Mouse (Mus musculus) erythroid progenitor cell, adult 5-6 weeks (primary cell): ENCODE measurements around the gene Susd5. TPM values are rescaled to one million over a fixed set of nuclear protein-coding genes. Genes with fewer than 3 reads are reported as not detected.

Experiments
- total RNA-seq, 2 experiments: library from RNA; stranded (forward) in 1 of 2; stranded (reverse) in 1 of 2; fragments of 150-400 nt in 1 of 2; fragments of 186-747, 209-891 nt in 1 of 2; gene quantifications; 2 replicates each; pipeline versions ENCODE4 v1.2.3 to v1.2.4; 2015 to 2017; ENCODE audit warnings: low replicate concordance in 2 of 2

Gene Susd5
- total RNA-seq, 2 experiments from 2014 or later: not detected

Other genes starting within 250 kb of the Susd5 start
- 277 and 313 TPM in 2 replicates for gene Ubp1, start 126.2 kb upstream of the Susd5 start, total RNA-seq (2015; ENCODE audit: low replicate concordance)
- 260 and 268 TPM in 2 replicates for gene Ubp1, start 126.2 kb upstream of the Susd5 start, total RNA-seq (2017; ENCODE audit: low replicate concordance)
- gene Fbxl2, start 10.9 kb upstream of the Susd5 start, total RNA-seq (2015; ENCODE audit: low replicate concordance): 1.3 and 2.2 TPM in 2 replicates
- gene Fbxl2, start 10.9 kb upstream of the Susd5 start, total RNA-seq (2017; ENCODE audit: low replicate concordance): 3.0 TPM in 1 of 2 replicates, not detected in the other